Mouse (Mus musculus) CH12.LX (cell line): Measurements from ENCODE around the gene Cabp1.

Source experiments
- CHD1 ChIP-seq: IDR thresholded peaks from 2 replicates; pipeline ENCODE4 v1.6.1; 2012; ENCODE audit warnings: low read depth, low read length, improper control_type of control experiment, inconsistent platforms
- EP300 ChIP-seq: IDR thresholded peaks from 2 replicates; pipeline ENCODE4 v1.6.1; 2011; ENCODE audit warnings: low read length, improper control_type of control experiment
- HCFC1 ChIP-seq: IDR thresholded peaks from 2 replicates; pipeline ENCODE4 v1.6.1; 2012; ENCODE audit warnings: low read depth, mild to moderate bottlenecking, inconsistent platforms, low read length, improper control_type of control experiment
- MYC ChIP-seq: IDR thresholded peaks from 2 replicates; pipeline ENCODE4 v1.6.1; 2011; ENCODE audit warnings: low read depth, mild to moderate bottlenecking, improper control_type of control experiment, low read length
- USF1 ChIP-seq: IDR thresholded peaks from 2 replicates; pipeline ENCODE4 v1.6.1; 2014; ENCODE audit warnings: low read depth, mild to moderate bottlenecking, inconsistent platforms, low read length, improper control_type of control experiment

DNA sequence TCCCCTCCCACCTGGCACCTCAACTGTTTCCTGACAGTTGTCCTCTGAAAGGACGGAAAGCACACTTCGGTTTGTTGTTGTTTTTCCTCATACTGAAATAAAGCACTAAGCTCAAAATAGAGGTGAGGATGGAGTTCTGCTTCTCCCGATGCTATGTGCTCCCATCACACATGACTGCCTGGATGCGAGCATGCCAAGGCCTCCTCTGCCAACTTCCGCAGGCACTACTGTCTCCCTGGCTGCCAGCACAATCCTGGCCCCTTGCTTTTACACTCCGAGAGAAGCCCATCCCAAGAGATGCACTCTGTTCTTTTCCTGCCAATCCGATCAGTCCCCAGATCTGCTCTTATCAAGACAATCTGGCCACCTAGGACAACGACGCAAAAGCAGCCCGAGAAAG is 50.6 kb downstream of the Cabp1 start:
- no peak for TF ChIP-seq EP300
- no peak for TF ChIP-seq USF1
- TF ChIP-seq CHD1, result no peak
- TF ChIP-seq MYC, result no peak
- TF ChIP-seq HCFC1, result no peak
